Mouse (Mus musculus): Measurements from ENCODE around the gene Stpg3. TPM values are rescaled to one million over a fixed set of nuclear protein-coding genes. Genes with fewer than 3 reads are reported as not detected.

Stpg3 gene
- total RNA-seq, 2 experiments from 2014 or later, result 0.32 TPM; not detected in 1

GRCm38 (mm10) chr2:25237522-25237921, 23.1 kb upstream of the Stpg3 start:
- DNase-seq (ENCODE audit: extremely low spot score in 1 of 2, low spot score in 1 of 2), result no peak

DNA sequence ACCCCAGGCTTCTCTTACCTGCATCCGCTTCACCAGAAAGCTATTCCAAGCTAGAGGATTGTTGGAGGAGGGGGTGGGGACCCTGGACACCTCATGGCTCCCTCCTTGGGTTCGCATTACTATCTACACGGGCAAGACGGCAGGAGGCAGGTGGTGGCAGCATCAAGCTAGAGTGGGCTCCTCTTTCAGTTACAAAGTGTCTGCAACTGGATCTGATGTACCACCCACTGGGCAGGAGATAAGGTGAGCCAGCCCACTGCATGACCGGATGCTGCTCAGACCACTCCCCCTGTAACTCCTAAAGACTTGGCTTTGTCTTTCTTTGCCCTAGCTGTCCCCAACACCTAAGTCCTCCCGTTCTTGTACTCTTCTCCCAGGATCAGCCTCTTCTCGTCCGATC, 22.2 kb upstream of the Stpg3 start, which contains the start of gene Rnf224:
TSS of gene Rnf224 (minus strand) at position 174 of the 400 bp plus-strand sequence.
- no peak for DNase-seq (ENCODE audit: extremely low spot score in 1 of 2, low spot score in 1 of 2)

GRCm38 (mm10) chr2:25234551-25235220, 20.2 kb upstream of the Stpg3 start:
- DNase-seq (ENCODE audit: extremely low spot score in 1 of 2, low spot score in 1 of 2), result no peak

GRCm38 (mm10) chr2:25234050-25234449, 19.6 kb upstream of the Stpg3 start, which contains the start of gene Slc34a3:
Slc34a3 (minus strand) TSS chr2:25234364.
- no peak for DNase-seq (ENCODE audit: extremely low spot score in 1 of 2, low spot score in 1 of 2)

DNA sequence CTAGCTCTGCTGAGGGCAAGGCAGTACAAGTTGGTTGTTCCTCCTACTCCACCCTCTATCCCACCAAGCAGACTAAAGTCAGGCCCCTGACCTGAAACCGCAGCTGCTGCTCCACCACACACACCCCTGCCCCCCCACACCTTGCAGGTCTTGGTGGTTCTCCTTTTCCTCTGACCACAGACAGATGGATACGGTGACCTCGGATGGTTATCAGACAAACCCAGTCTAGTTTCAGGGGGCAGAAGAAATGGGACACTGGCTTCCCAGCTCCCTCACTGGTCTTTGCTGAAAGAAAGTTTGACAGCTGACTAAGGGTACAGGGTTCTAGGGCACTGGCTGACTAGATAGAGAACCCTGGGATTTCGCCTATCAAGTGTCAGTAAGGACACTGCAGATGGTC, 19.0 kb upstream of the Stpg3 start:
- no peak for DNase-seq (ENCODE audit: extremely low spot score in 1 of 2, low spot score in 1 of 2)

- no peak for DNase-seq (ENCODE audit: extremely low spot score in 1 of 2, low spot score in 1 of 2)
Observed at GRCm38 (mm10) chr2:25231038-25231437, 16.6 kb upstream of the Stpg3 start.

GRCm38 (mm10) chr2:25230581-25230980, 16.1 kb upstream of the Stpg3 start:
- no peak for DNase-seq (ENCODE audit: extremely low spot score in 1 of 2, low spot score in 1 of 2)

DNA sequence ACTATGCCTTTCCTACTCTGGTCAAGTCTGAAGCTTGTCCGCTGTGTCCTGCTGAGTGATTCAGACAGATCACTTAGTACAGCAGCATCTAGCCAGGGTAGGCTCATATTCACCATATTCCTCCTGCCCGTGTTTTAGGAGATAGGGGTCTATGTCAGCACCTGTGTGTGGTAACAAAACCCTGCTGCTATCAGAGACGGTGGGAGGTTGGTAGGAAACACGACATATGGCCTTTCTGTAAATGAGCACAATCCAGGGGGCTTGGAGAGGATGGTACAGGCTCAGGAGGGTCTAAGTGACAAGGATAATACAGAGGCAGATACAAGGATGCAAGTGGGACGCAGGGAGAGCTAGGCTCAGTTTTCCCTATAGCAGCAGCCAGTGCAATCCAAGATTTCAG, 15.1 kb upstream of the Stpg3 start:
- no peak for DNase-seq (ENCODE audit: extremely low spot score in 1 of 2, low spot score in 1 of 2)

- DNase-seq (ENCODE audit: extremely low spot score in 1 of 2, low spot score in 1 of 2), result no peak
Observed at GRCm38 (mm10) chr2:25228995-25229530, 14.6 kb upstream of the Stpg3 start.

- peak; percentile 65 to 88 for DNase-seq (ENCODE audit: extremely low spot score in 1 of 2, low spot score in 1 of 2)
Observed at GRCm38 (mm10) chr2:25228431-25228889, 14.0 kb upstream of the Stpg3 start.

DNA sequence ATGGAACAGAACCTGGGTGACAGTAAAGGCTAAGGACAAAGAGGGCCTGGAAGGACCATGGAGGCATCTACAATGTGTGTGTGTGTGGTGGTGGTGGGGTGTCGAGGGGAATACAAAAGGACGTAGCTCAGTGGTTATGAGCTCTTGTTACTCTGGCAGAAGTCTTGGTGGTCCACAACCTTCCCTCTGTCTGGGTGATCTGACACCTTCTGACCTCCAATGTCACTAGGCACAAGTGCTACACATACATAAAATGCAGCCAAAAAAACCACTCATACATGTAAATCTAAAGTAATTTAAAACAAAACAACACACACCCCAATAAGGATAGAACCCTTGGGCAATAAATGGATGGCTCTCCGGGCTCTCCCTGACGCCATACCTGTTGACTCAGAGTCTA, 13.0 kb upstream of the Stpg3 start:
- DNase-seq (ENCODE audit: extremely low spot score in 1 of 2, low spot score in 1 of 2), result no peak

- DNase-seq (ENCODE audit: extremely low spot score in 1 of 2, low spot score in 1 of 2), result peak in 1 of 2 experiments; percentile 26
Observed at GRCm38 (mm10) chr2:25226864-25227263, 12.4 kb upstream of the Stpg3 start.

DNA sequence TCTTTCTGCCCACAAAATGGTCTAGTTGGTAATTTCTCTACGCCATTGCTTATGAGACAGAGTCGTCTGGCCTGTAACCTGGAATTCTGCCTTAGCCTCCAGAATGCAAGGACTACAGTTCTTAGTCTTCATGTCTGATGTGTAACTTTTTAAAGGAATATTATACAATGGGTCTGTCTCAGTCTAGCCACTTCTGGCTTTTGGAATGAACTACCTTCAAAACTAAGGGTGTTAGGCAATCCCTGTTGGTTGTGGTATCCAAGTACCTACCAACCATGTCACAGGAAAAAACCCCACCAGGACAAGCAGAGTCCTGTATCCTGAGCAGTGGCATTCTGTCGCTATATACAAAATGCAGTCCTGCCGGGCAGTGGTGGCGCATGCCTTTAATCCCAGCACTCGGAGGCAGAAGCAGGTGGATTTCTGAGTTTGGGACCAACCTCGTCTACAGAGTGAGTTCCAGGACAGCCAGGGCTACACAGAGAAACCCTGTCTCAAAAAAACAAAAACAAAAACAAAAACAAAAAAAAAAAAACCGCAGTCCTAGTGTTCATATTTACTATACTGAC, 11.5 kb upstream of the Stpg3 start:
- DNase-seq (ENCODE audit: extremely low spot score in 1 of 2, low spot score in 1 of 2), result no peak

- DNase-seq (ENCODE audit: extremely low spot score in 1 of 2, low spot score in 1 of 2), result peak; percentile 81 to 92
Observed at GRCm38 (mm10) chr2:25224766-25225752, 10.6 kb upstream of the Stpg3 start.

- peak in 1 of 2 experiments; percentile 81 for DNase-seq (ENCODE audit: extremely low spot score in 1 of 2, low spot score in 1 of 2)
Observed at GRCm38 (mm10) chr2:25224492-25224765, 10.0 kb upstream of the Stpg3 start, which contains the start of gene Tubb4b. Tubb4b (minus strand) TSS chr2:25224702.

DNA sequence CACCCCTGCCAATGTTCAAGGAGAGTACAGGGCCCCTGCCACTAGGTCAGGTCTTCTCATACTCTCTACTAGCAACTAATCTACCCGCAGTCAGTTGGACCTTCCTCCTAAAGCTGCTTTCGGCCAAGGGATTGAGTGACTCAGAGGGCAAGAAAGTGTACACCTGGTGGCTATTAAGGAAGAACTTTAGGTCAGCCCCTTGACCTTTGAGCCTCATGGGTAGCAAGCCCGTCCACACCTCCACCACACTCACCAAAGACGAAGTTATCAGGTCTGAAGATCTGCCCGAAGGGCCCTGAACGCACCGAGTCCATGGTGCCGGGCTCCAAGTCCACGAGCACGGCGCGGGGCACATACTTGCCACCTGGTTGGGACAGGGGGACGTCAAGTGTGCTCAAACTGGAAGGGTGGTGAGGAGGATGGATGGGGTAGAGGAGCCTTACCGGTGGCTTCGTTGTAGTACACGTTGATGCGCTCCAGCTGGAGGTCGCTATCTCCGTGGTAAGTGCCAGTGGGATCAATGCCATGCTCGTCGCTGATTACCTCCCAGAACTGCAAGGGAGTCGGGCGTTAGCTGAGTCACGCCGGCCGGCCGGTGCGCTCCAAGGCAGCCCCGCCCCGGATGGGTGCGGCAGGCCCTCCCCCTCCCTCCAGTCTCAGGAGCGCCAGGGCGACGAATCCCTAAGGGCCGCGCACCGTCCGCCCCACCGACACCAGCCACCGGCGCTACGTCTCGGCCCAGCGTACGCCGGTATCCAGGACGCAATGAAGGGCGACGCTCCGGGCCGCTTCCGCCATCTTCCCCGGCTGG, 9.4 kb upstream of the Stpg3 start:
- peak in 1 of 2 experiments; percentile 47 for DNase-seq (ENCODE audit: extremely low spot score in 1 of 2, low spot score in 1 of 2)

DNA sequence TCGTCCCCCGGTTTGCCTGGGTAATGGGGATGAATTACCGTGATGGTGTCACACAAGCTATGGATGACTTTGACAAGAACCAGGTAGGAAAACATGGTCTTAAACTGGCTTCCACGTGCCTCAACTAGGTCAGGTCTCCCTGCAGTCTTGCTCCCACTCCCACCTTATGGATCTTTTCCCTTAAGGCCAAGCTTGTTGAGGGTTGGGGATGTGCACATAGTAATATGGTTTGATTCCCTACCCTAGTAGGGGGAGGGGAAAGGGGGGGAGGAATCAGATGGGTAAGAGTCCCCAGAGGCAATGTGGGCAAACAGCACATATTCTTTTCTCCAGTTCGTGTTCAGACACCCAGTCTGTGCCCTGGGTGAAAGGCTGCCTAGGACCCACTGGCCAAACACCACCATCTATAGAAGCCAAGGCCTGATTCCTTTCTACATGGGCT, 6.9 kb upstream of the Stpg3 start:
- no peak for DNase-seq (ENCODE audit: extremely low spot score in 1 of 2, low spot score in 1 of 2)

GRCm38 (mm10) chr2:25218445-25218844, 4.0 kb upstream of the Stpg3 start, which contains the start of gene Fam166a:
Fam166a (plus strand) TSS chr2:25218745.
- DNase-seq (ENCODE audit: extremely low spot score in 1 of 2, low spot score in 1 of 2), result no peak

DNA sequence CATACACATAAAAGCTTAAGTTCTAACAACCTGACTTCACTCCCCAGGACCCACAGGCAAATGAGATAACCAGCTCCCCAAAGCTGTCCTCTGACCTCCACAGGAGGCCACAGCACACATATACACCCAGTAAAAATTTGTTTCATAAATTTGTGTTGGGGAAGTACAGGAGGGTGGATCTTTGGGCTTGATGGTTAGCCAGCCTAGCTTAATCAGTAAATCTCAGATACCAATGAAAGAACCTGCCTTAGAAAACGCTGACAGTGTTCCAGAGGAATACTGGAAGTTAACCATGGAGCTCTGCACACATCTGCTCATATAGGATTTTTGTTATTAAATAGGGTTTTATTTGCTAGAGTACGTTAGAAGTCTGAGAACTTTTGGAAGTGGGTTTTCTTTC, 3.2 kb upstream of the Stpg3 start:
- no peak for DNase-seq (ENCODE audit: extremely low spot score in 1 of 2, low spot score in 1 of 2)
